Mouse (Mus musculus) embryonic facial prominence, embryonic 13.5 days (tissue): ENCODE results near the gene Tmem171. TPM values are rescaled to one million over a fixed set of nuclear protein-coding genes. Genes with fewer than 3 reads are reported as not detected.
A peak's percentile ranks its signal among the peaks of the same experiment; 100 is the strongest.

ENCODE experiments used
- ATAC-seq: fragments of 200-750 bp; cut with Nextera tagmentation; 2 replicates; pipeline ENCODE4 v1.8.0; 2017; ENCODE audit warnings: low read depth; ENCODE audit not compliant: insufficient number of reproducible peaks, insufficient read depth, low FRiP score, low TSS enrichment
- H3K27ac ChIP-seq: fragments of 300-500 bp; sonication (generic); 2 replicates; pipeline ENCODE4 v1.5.1; 2015; ENCODE audit warnings: moderate library complexity, mild to moderate bottlenecking, inconsistent platforms
- H3K27me3 ChIP-seq: fragments of 300-500 bp; sonication (generic); 2 replicates; pipeline ENCODE4 v1.6.1; 2015; ENCODE audit warnings: mild to moderate bottlenecking, inconsistent platforms
- H3K36me3 ChIP-seq: fragments of 300-500 bp; sonication (generic); 2 replicates; pipeline ENCODE4 v1.6.1; 2015; ENCODE audit warnings: mild to moderate bottlenecking, inconsistent platforms
- H3K4me1 ChIP-seq: fragments of 300-500 bp; sonication (generic); 2 replicates; pipeline ENCODE4 v1.6.1; 2015; ENCODE audit warnings: inconsistent platforms
- H3K4me2 ChIP-seq: fragments of 300-500 bp; sonication (generic); 2 replicates; pipeline ENCODE4 v1.6.1; 2015; ENCODE audit warnings: moderate library complexity, mild to moderate bottlenecking, inconsistent platforms
- H3K4me3 ChIP-seq: fragments of 300-500 bp; sonication (generic); 2 replicates; pipeline ENCODE4 v1.5.1; 2015; ENCODE audit warnings: mild to moderate bottlenecking, inconsistent platforms
- H3K9ac ChIP-seq: fragments of 300-500 bp; sonication (generic); 2 replicates; pipeline ENCODE4 v1.6.1; 2015; ENCODE audit warnings: mild to moderate bottlenecking, inconsistent platforms
- H3K9me3 ChIP-seq: fragments of 300-500 bp; sonication (generic); 2 replicates; pipeline ENCODE4 v1.6.1; 2016; ENCODE audit warnings: inconsistent platforms
- whole genome bisulfite sequencing: fragments of 180-500 bp; shearing (Covaris S2); methylation state at CpG from one replicate; pipeline ENCODE4 v1.1.7; 2015; ENCODE audit warnings: mixed read lengths; 5-methylcytosine and 5-hydroxymethylcytosine counted together
- polyA plus RNA-seq: library from polyadenylated mRNA; unstranded; fragments of >200 nt; fragmentation: Nextera tagmentation; extraction: Ambion mirVana; gene quantifications from 2 replicates; pipeline ENCODE4 v1.2.1, GENCODE M21; 2015

Tmem171 gene
- polyA plus RNA-seq, 1 experiment from 2014 or later: 0.35 TPM

DNA sequence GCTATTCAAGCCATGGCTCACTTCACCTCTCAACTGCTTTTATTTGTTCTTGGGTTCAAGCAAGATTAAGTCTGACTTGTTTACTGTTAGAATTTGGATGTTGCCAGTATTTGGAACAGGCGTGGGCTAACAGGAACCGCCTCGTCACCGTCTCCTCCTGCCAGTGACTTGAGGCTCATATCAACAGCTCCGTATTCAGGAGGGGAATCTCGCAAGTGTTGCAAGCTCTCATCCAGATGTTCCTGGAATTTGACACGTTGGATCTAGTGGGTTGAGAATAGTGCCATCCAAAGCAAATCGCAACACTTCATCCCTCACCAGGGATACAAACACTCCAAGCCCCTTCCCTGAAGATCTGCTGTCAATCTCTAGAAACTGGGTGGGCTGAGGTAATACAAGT lies 15.6 kb upstream of the Tmem171 start:
- H3K27me3 ChIP-seq: no peaks in the 10 kb centered on the region
- ATAC-seq: no peak
- H3K27ac ChIP-seq: no peak overlapping the region
- no peak overlapping the region for H3K4me3 ChIP-seq
- no peaks in the 10 kb centered on the region for H3K9me3 ChIP-seq
- 66% methylated on average over 8 of the region's 8 CpGs for WGBS
- no peak overlapping the region for H3K4me2 ChIP-seq
- H3K36me3 ChIP-seq: peaks cover 5% of the 10 kb centered on the region; the same call in 1 of the 2 replicates
- no peaks in the 10 kb centered on the region for H3K4me1 ChIP-seq
- H3K9ac ChIP-seq: no peak overlapping the region

DNA sequence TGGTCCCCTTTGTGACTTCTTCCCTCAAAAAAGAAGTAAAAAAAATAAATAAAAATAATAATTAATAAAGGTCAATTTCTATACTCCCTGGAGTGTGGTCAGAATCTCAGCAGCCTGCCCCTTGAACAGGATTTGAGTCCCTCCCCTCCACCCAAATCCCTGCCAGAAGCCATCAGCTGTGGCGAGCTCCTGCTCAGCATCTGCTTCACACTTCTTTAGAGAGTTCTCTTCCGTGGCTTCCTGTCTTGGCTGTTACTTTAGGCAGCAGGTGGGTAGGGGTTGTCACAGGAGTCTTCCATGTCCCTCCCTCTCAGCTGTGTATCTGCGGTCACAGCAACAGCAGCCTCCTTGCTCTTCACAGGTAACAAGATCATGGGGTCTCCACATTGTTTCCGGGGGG lies 10.9 kb upstream of the Tmem171 start:
- ATAC-seq: no peak
- 77% methylated on average over 4 of the region's 4 CpGs for WGBS
- H3K4me1 ChIP-seq: 0 out of 2 replicates have a peak, but pooled peaks cover 4% of the 10 kb centered on the region
- no peak overlapping the region for H3K4me2 ChIP-seq
- H3K9me3 ChIP-seq: no peaks in the 10 kb centered on the region
- H3K4me3 ChIP-seq: no peak overlapping the region
- H3K9ac ChIP-seq: no peak overlapping the region
- H3K27me3 ChIP-seq: no peaks in the 10 kb centered on the region
- H3K27ac ChIP-seq: no peak overlapping the region
- H3K36me3 ChIP-seq: no peaks in the 10 kb centered on the region

DNA sequence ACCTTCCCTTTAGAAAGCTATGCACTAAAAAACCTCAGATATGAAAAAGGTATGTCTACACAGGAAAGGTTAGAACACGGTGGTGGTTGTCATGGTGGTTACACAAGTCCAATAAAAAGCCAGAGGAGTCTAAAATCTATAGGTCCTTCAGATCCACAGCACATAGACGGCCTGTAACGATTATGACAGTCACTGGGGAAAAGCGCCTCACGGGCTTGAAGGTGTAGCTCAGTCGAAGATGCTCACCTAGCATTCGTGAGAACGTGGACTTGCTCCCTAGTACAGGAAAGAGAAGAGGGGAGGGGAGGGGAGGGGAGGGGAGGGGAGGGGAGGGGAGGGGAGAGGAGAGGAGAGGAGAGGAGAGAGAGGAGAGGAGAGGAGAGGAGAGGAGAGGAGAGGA lies 9.2 kb upstream of the Tmem171 start:
- no peaks in the 10 kb centered on the region for H3K9me3 ChIP-seq
- WGBS: 76% methylated on average over 8 of the region's 8 CpGs
- no peak overlapping the region for H3K4me3 ChIP-seq
- H3K9ac ChIP-seq: no peak overlapping the region
- ATAC-seq: no peak
- H3K36me3 ChIP-seq: no peaks in the 10 kb centered on the region
- 0 out of 2 replicates have a peak, but pooled peaks cover 11% of the 10 kb centered on the region for H3K4me1 ChIP-seq
- H3K4me2 ChIP-seq: no peak overlapping the region
- H3K27ac ChIP-seq: no peak overlapping the region
- no peaks in the 10 kb centered on the region for H3K27me3 ChIP-seq

DNA sequence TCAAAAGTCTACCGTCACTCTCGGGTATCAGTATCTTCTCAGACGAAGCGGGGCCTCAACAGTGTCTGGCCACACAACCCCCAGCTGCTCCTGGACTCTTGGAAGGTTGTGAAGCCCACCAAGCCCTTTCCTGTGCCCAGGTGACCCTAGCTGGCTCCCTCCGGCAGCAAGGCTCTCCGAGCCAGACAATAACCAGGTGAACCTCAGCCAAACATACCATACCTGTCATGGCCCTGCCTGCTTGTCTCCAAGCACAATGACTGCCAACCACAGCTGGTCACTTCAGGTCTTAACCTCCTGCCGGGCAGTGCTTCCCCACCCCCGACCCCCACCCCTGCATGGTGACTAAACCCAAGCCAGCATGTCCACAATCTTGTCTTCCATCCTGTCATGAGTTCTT lies 7.7 kb upstream of the Tmem171 start:
- H3K27ac ChIP-seq: no peak overlapping the region
- 0 out of 2 replicates have a peak, but pooled peaks cover 11% of the 10 kb centered on the region for H3K4me1 ChIP-seq
- no peak overlapping the region for H3K9ac ChIP-seq
- no peak overlapping the region for H3K4me3 ChIP-seq
- H3K4me2 ChIP-seq: no peak overlapping the region
- no peaks in the 10 kb centered on the region for H3K27me3 ChIP-seq
- no peak for ATAC-seq
- H3K36me3 ChIP-seq: no peaks in the 10 kb centered on the region
- no peaks in the 10 kb centered on the region for H3K9me3 ChIP-seq
- 86% methylated on average over 8 of the region's 8 CpGs for WGBS

DNA sequence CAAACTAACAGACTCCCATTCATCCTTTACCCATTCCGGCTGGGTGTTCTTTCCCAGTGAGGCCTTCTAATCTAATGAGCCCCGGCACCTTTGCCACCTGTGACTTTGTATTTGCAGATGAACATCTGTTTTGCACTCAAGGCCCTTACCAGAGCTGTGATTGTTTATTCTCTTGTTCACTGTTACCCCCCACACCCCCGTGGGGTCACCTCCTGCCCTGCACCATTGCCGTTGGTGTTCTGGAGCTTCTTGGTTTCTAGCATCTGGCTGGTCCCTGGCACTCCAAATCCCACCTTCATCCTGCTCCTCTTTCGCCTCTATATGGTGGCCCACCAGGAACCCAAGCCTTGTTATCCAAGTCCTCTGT lies 6.7 kb upstream of the Tmem171 start:
- WGBS: 75% methylated on average over 5 of the region's 5 CpGs
- H3K4me2 ChIP-seq: no peak overlapping the region
- 0 out of 2 replicates have a peak, but pooled peaks cover 11% of the 10 kb centered on the region for H3K4me1 ChIP-seq
- no peak overlapping the region for H3K27ac ChIP-seq
- H3K9me3 ChIP-seq: no peaks in the 10 kb centered on the region
- H3K4me3 ChIP-seq: no peak overlapping the region
- H3K36me3 ChIP-seq: no peaks in the 10 kb centered on the region
- H3K27me3 ChIP-seq: peaks cover 5% of the 10 kb centered on the region
- ATAC-seq: no peak
- H3K9ac ChIP-seq: no peak overlapping the region

DNA sequence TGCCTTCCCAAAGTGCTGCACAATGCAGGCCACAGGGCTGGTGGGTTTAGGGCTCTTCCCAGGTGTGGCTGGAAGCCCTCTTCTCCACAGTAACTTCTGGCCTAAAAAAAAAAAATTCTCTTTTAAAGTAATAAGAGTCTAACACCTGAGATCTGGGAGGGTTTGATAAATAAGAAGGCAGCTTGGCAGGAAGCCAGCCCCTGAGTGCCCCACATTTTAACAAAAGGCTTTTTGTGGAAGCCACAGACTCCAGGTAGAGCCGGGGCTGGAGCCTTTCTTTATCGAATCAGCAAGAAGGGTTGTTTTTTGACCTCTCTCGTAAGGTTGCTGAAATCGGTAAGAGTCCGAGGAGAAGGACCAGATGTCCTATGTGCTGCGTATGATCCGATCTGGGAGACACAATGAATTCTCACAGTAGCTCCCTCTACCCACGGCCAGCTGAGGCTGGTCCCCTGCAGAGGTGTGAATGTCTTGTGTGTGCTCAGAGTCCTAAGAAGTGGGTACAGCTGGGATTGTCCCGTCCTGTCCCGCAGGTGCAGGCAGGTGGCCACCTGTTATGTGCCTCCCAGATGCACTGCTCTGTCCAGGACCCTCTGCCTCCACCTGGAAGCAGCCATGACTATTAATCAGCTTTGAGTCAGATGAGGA lies 6.2 kb upstream of the Tmem171 start:
- Histone ChIP-seq H3K4me2 (no peak overlapping the region), H3K36me3 (no peaks in the 10 kb centered on the region), H3K9ac (no peak overlapping the region), H3K27me3 (peaks cover 10% of the 10 kb centered on the region), H3K9me3 (no peaks in the 10 kb centered on the region), H3K4me3 (no peak overlapping the region), H3K27ac (no peak overlapping the region), H3K4me1 (0 out of 2 replicates have a peak, but pooled peaks cover 11% of the 10 kb centered on the region)
- ATAC-seq: no peak
- WGBS: 44% methylated on average over 10 of the region's 10 CpGs

DNA sequence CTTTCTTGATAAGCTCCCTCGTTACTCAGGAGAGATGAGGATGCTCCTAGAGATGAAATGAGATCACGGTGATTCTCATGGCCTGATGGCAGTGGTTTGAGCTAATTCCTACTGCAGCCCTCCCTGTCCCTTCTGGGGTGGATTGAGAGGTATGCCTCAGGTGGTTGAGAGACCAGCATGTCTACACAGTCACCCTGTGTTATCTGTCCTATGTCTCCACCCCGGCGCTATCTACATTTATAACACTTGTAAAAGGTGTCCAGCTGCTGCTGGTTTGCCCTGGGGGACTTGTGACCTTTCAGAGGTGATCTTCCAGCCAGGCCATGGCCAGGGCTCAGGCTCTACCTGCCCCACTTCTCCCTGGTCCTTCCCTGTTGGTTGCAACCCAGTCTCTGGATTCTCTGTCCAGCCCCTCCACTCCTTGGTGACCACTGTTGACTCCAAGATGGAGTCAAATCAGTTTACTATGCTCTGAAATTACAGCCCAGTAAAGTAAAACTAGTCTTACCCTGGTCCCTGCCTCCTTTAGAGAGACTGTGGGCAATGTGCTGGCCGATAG lies 5.4 kb upstream of the Tmem171 start:
- Histone ChIP-seq H3K27me3 (peaks cover 17% of the 10 kb centered on the region), H3K36me3 (no peaks in the 10 kb centered on the region), H3K9ac (no peak overlapping the region), H3K4me3 (no peak overlapping the region), H3K4me1 (peaks cover 16% of the 10 kb centered on the region), H3K9me3 (no peaks in the 10 kb centered on the region), H3K27ac (no peak overlapping the region), H3K4me2 (no peak overlapping the region)
- no peak for ATAC-seq
- 80% methylated on average over 5 of the region's 5 CpGs for WGBS

DNA sequence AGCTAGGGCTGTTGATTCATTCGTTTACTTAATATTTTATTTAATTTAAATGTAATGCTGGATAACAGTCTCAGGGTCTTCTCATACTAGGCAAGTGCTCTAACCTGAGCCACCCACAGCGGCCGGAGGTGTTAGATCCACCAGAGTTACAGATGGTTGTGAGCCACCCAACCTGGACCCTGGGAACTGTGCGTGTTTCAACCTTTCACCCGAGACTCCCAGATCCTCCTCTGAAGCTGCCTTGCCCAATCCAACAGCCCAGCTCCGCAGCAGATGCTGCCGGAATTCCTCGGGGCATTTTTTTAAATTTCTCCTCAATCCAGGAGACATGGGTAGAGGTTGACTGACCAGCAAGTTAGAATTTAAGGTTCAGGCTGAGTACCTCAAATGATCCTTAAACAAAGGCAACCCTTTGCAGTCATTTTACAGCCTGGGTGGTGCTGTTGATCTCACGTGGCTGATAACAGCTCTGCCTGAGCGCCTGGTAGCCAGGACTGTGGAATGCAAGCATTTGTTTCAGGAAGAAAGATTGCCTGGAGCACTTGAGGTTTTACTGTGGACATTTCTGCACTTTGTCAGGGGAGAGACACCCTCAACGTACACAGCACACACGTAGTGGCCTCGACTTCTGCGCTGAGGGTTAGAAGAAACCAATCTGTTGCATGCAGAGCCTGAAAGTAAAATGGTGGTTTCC lies 4.6 kb upstream of the Tmem171 start:
- Histone ChIP-seq H3K9ac (no peak overlapping the region), H3K9me3 (no peaks in the 10 kb centered on the region), H3K4me3 (no peak overlapping the region), H3K27ac (no peak overlapping the region), H3K27me3 (peaks cover 26% of the 10 kb centered on the region), H3K36me3 (no peaks in the 10 kb centered on the region), H3K4me1 (peaks cover 22% of the 10 kb centered on the region), H3K4me2 (no peak overlapping the region)
- ATAC-seq: no peak
- WGBS: 61% methylated on average over 14 of the region's 14 CpGs

DNA sequence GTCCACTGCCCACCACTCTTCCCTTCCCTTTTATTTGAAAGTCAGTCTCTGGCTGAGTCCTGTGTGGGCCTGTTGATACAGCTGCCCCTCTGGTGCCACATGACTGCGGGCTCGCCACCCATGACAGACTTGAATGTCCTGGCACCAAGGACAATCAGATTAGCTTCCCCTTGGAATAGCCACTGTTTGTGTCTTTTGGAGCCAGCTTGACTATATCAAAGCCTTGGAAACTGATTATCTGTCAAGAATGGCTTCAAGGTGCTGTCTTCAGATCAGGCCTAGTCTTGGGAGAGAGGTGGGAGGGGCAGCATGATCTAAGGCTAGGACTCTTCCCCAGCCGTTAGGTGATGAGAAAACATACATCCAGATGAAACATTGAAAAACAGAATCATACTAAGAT lies 2.1 kb upstream of the Tmem171 start:
- H3K27ac ChIP-seq: no peak overlapping the region
- H3K4me3 ChIP-seq: no peak overlapping the region
- peaks cover 22% of the 10 kb centered on the region for H3K4me1 ChIP-seq
- H3K9me3 ChIP-seq: no peaks in the 10 kb centered on the region
- peaks cover 38% of the 10 kb centered on the region for H3K27me3 ChIP-seq
- H3K9ac ChIP-seq: no peak overlapping the region
- no peak overlapping the region for H3K4me2 ChIP-seq
- ATAC-seq: no peak
- H3K36me3 ChIP-seq: no peaks in the 10 kb centered on the region
- WGBS: 86% methylated on average over 3 of the region's 3 CpGs

DNA sequence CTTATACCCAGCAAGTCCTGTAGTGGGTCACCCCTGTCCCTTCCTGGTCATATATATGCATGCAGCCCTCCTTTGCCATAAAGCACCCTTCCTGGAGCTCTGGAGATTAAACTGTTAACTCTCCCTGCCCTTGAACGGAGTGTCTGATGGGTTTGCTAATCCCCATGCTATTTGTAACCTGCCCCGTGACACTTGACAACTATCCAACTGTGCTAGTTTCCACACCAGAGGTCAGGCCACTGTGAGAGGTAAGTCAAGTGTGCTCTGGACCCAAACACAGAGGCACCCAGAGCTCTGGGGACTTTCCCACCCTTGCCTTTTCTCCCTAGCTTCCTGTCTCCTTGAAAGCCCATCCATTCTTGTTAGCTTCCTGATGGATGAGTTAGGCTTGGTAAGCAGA lies 912 bp upstream of the Tmem171 start:
- Histone ChIP-seq H3K27me3 (peaks cover 38% of the 10 kb centered on the region), H3K4me3 (no peak overlapping the region), H3K9ac (no peak overlapping the region), H3K9me3 (no peaks in the 10 kb centered on the region), H3K27ac (no peak overlapping the region), H3K4me2 (0 out of 2 replicates have a peak overlapping the region, but pooled peaks have one; percentile 92), H3K36me3 (no peaks in the 10 kb centered on the region), H3K4me1 (peaks cover 18% of the 10 kb centered on the region)
- no peak for ATAC-seq
- 55% methylated on average over 2 of the region's 2 CpGs for WGBS

DNA sequence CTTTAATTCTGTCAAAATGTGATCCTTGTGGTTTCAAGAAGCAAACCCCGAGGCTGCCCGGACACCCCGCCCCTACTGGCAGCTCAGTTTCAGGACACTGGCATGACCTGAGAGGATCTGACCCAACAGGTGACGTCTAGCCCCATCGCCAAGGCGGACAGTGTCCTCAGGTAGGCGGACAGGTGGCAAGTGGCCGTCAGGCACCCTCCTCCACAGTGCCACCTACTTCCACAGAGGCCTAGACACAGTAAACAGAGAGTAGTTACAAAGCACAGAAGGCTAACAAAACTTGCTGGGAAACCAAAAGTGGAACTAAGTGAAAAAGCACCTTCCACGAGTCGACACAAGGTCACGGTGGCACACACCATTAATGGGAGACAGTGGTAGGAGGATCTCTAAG lies 1.3 kb downstream of the Tmem171 start:
- H3K27ac ChIP-seq: no peak overlapping the region

DNA sequence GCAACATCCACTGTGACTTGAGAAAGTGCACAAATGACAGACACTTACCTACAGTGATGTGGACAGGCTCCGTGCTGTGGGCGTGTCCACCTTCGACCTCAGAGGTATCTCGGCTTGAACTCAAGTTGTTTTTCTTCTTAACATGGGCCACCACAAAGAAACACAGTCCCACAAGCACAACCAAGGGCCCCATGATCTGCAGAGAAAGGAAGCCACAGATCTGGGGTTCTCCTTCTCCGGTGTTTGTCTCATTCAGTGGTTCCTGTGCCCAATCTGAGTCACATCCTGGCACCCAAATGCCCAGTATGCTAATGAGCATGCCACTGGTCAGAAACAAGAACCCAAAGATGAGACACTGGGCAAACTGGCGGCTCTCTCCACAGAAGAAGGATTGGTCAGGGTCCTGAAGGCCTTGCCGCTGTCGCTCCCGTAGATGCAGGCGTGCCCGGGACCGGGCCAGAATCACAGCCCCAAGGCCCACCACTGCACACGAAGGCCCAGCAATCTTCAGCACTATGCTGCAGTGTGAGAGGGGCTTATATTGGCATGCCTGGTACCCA lies 2.6 kb downstream of the Tmem171 start:
- no peaks in the 10 kb centered on the region for H3K36me3 ChIP-seq
- 93% methylated on average over 13 of the region's 13 CpGs for WGBS
- H3K4me2 ChIP-seq: no peak overlapping the region
- ATAC-seq: no peak
- H3K9me3 ChIP-seq: no peaks in the 10 kb centered on the region
- H3K27me3 ChIP-seq: peaks cover 38% of the 10 kb centered on the region
- no peak overlapping the region for H3K27ac ChIP-seq
- H3K4me3 ChIP-seq: no peak overlapping the region
- peaks cover 17% of the 10 kb centered on the region for H3K4me1 ChIP-seq
- H3K9ac ChIP-seq: no peak overlapping the region

More for the DNA sequence above, 1.3 kb downstream of the Tmem171 start:
- ATAC-seq: no peak
- no peak overlapping the region for H3K9ac ChIP-seq
- H3K4me2 ChIP-seq: no peak overlapping the region
- H3K4me1 ChIP-seq: peaks cover 17% of the 10 kb centered on the region
- H3K4me3 ChIP-seq: no peak overlapping the region
- 83% methylated on average over 11 of the region's 11 CpGs for WGBS
- H3K27me3 ChIP-seq: peaks cover 38% of the 10 kb centered on the region
- no peaks in the 10 kb centered on the region for H3K9me3 ChIP-seq
- no peaks in the 10 kb centered on the region for H3K36me3 ChIP-seq
